Mouse (Mus musculus) bone marrow, adult 2 months (tissue): ENCODE results near the gene Zc3h12d. TPM values are rescaled to one million over a fixed set of nuclear protein-coding genes. Genes with fewer than 3 reads are reported as not detected.

Source experiments
- H3K27ac ChIP-seq: fragments of 200-500 bp; 2 replicates; pipeline ENCODE4 v1.5.1; 2012; ENCODE audit warnings: low read depth, mild to moderate bottlenecking, control low read depth, inconsistent platforms, low read length; ENCODE audit not compliant: control insufficient read depth, poor library complexity, insufficient read depth
- H3K4me1 ChIP-seq: fragments of 200-500 bp; 2 replicates; pipeline ENCODE4 v1.6.1; 2011; ENCODE audit warnings: low read length; ENCODE audit not compliant: control insufficient read depth, insufficient read depth
- H3K4me3 ChIP-seq: fragments of 200-500 bp; replicated peaks from 2 replicates; pipeline ENCODE3; 2011; ENCODE audit warnings: mild to moderate bottlenecking, low read depth, low read length, control low read depth; ENCODE audit not compliant: control insufficient read depth
- CTCF ChIP-seq: fragments of 200-500 bp; IDR thresholded peaks from 2 replicates; pipeline ENCODE4 v1.5.1; 2011; ENCODE audit warnings: low read length, control low read depth; ENCODE audit not compliant: control insufficient read depth, insufficient read depth
- POLR2A ChIP-seq: fragments of 200-500 bp; IDR thresholded peaks from 2 replicates; pipeline ENCODE4 v1.6.1; 2011; ENCODE audit warnings: low read depth, mild to moderate bottlenecking, control low read depth, low read length, borderline replicate concordance; ENCODE audit not compliant: control insufficient read depth
- WGBS: fragments of 180-500 bp; shearing (Covaris S2); methylation state at CpG from one replicate; pipeline ENCODE4 v1.1.7; 2018; 5-methylcytosine and 5-hydroxymethylcytosine counted together
- polyA plus RNA-seq: library from polyadenylated mRNA; stranded (reverse); fragments of >200 nt; gene quantifications from 2 replicates; pipeline ENCODE4 v1.2.4, GENCODE M21; 2011; ENCODE audit warnings: low replicate concordance; ENCODE audit not compliant: missing spikeins, insufficient read depth, insufficient read length

The Zc3h12d gene
- polyA plus RNA-seq, 1 experiment: 4.9 TPM

GRCm38 (mm10) chr10:7861259-7861936 is 29.1 kb downstream of the Zc3h12d start:
- TF ChIP-seq POLR2A (no peak), CTCF (no peak)
- no peak overlapping the region for H3K4me3 ChIP-seq
- no peak overlapping the region for H3K27ac ChIP-seq
- no peaks in the 10 kb centered on the region for H3K4me1 ChIP-seq
- 90% methylated on average over 14 of the region's 14 CpGs for WGBS

DNA sequence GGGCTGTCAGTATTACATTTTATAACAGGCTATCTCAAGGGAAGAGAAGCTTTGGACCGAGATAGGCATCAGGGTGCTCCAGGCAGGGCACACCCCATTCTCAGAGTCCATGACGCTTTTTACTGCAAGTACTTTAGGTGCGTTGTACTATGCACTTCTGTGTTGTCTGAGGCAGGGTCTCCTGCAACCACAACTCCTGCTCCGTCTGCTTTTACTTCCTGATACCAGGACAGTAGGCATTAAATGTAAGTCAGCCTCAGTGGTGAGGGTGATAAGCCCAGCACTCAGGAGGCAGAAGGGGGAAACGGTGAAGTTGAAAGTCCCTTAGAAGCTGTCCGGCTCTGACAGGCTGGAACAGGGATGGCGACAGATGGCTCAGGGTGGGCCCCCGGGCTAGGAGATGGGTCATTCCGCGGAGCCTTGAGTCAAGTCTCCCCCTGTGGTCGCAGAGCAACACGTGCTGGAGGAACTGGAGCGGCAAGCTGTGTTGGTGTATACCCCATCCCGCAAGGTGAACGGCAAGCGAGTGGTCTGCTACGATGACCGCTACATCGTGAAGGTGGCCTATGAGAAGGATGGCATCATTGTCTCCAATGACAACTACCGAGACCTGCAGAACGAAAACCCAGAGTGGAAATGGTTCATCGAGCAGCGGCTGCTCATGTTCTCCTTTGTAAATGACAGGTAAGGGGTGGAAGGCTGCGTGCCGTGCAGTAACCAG is 29.8 kb downstream of the Zc3h12d start:
- Histone ChIP-seq H3K4me3 (no peak overlapping the region), H3K27ac (no peak overlapping the region)
- 91% methylated on average over 25 of the region's 25 CpGs for WGBS

DNA sequence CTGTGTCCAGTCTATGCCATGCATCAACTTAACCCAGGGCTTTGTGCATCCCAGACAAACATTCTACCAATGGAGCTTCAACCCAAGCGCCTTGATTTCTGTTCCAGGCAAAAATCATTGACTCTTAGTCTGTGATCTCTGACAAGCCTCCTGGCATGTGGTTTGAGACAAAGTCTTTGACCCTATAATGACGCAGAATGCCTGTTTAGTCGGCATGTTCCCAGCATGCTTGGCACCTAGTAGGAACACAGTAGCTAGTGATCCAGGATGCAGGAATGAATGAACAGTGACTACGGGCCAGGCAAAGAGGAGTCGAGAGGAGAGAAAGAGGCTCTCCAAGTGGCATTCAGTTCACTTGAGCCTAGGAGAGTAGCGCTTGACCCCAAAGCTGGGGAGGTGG is 31.1 kb downstream of the Zc3h12d start:
- TF ChIP-seq POLR2A: no peak
- TF ChIP-seq CTCF: no peak
- H3K27ac ChIP-seq: no peak overlapping the region
- no peak overlapping the region for H3K4me3 ChIP-seq
- 91% methylated on average over 6 of the region's 6 CpGs for WGBS
- no peaks in the 10 kb centered on the region for H3K4me1 ChIP-seq

More for the DNA sequence above, 29.8 kb downstream of the Zc3h12d start:
- no peak for TF ChIP-seq CTCF
- no peak for TF ChIP-seq POLR2A
- no peaks in the 10 kb centered on the region for H3K4me1 ChIP-seq

- no peaks in the 10 kb centered on the region for H3K4me1 ChIP-seq
- 83% methylated on average over 6 of the region's 6 CpGs for WGBS
- H3K27ac ChIP-seq: no peak overlapping the region
- H3K4me3 ChIP-seq: no peak overlapping the region
- no peak for TF ChIP-seq CTCF
- TF ChIP-seq POLR2A: no peak
Measured at GRCm38 (mm10) chr10:7864184-7864583, 31.9 kb downstream of the Zc3h12d start.

DNA sequence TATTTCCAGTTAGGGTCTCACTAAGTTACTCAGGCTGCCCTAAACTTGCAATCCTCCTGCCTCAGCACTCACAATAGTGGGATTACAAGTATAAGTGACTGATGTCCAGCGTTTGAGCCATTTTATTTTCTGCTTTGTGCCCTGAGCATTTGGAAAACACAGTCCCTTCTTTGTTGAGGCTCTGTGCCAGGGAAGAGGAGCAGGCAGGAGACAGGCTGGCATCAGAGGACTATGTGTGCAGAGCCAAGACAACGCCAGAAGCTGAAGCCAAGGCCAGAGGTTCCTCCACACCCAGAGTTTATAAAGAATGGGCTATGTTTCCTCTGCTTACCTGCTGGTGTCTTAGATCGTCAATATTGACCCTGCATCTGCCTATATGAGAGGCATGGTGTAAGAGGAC is 32.5 kb downstream of the Zc3h12d start:
- Histone ChIP-seq H3K27ac (no peak overlapping the region), H3K4me3 (no peak overlapping the region), H3K4me1 (no peaks in the 10 kb centered on the region)
- 85% methylated on average over 3 of the region's 3 CpGs for WGBS
- TF ChIP-seq CTCF (no peak), POLR2A (no peak)

GRCm38 (mm10) chr10:7866762-7867665 is 34.7 kb downstream of the Zc3h12d start:
- Histone ChIP-seq H3K27ac (no peak overlapping the region), H3K4me3 (no peak overlapping the region), H3K4me1 (no peaks in the 10 kb centered on the region)
- TF ChIP-seq POLR2A: no peak
- WGBS: 54% methylated on average over 50 of the region's 50 CpGs

DNA sequence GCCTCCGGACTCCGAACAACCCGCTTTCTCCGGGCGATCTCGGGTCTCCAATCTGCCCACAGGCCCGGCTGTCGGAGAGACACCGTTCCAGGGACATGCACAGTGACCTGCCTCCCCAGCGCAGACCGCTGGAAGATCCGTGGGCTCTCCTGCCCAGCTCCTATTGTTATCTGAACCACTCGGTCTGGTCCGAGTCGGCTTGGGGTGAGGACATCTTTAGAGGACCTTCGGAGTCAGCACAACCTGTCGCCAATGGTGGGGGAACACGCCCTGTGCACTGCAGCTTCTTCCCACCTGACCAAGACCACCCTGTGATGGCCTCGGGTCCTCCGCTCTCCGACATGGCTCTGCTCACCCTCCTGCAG is 35.4 kb downstream of the Zc3h12d start:
- no peaks in the 10 kb centered on the region for H3K4me1 ChIP-seq
- WGBS: 65% methylated on average over 21 of the region's 21 CpGs
- H3K4me3 ChIP-seq: no peak overlapping the region
- no peak overlapping the region for H3K27ac ChIP-seq
- TF ChIP-seq POLR2A: no peak
- no peak for TF ChIP-seq CTCF

DNA sequence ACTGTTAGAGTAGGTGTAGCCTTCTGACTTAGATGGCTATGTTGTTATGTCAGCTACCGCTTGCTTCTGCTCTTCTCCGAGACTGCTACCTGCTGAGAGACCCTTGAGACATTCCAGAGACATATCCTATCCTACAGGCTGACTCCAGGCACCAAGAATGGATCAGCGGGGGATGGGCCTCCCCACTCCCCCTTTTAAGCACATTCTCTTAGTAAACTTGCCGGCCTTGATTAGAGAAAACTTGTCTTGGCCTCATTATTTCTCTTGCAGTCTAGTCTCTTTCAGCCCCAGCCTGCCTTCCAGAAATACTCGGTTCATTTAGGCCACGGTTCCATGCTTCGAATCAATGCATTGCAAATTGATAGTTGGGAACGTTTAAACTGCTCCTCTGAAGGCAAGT is 37.5 kb downstream of the Zc3h12d start:
- no peaks in the 10 kb centered on the region for H3K4me1 ChIP-seq
- H3K27ac ChIP-seq: no peak overlapping the region
- TF ChIP-seq CTCF (no peak), POLR2A (no peak)
- WGBS: 83% methylated on average over 8 of the region's 8 CpGs
- H3K4me3 ChIP-seq: no peak overlapping the region
